Mouse (Mus musculus) MEL (cell line): Measurements from ENCODE around the gene Acin1. TPM values are rescaled to one million over a fixed set of nuclear protein-coding genes. Genes with fewer than 3 reads are reported as not detected.

ENCODE experiments used
- DNase-seq: peaks from one replicate; pipeline ENCODE4 v3.0.0; 2011; ENCODE audit warnings: low read depth, low spot score
- H3K27ac ChIP-seq: 2 replicates; pipeline ENCODE4 v1.5.1; 2012; ENCODE audit warnings: low read depth, mild to moderate bottlenecking, control low read depth, low read length, moderate library complexity; ENCODE audit not compliant: control insufficient read depth
- H3K27me3 ChIP-seq, 2 experiments: fragments of 150-350 bp in 1 of 2; sonication (generic) in 1 of 2; 2 replicates each; pipeline ENCODE4 v1.6.1; 2012; ENCODE audit warnings: low read length in 2 of 2, mild to moderate bottlenecking in 2 of 2, improper control_type of control experiment in 1 of 2, moderate library complexity in 1 of 2; ENCODE audit not compliant: insufficient read depth in 2 of 2, control insufficient read depth in 1 of 2
- H3K36me3 ChIP-seq, 2 experiments: 2 replicates each; pipeline ENCODE4 v1.6.1; 2012 to 2014; ENCODE audit warnings: low read length in 2 of 2, improper control_type of control experiment in 1 of 2, inconsistent platforms in 1 of 2, mild to moderate bottlenecking in 1 of 2; ENCODE audit not compliant: insufficient read depth in 2 of 2, control insufficient read depth in 1 of 2
- H3K4me1 ChIP-seq, 2 experiments: fragments of 150-350 bp in 1 of 2; sonication (generic) in 1 of 2; 2 replicates each; pipeline ENCODE4 v1.6.1; 2012; ENCODE audit warnings: low read length in 2 of 2, improper control_type of control experiment in 1 of 2, mild to moderate bottlenecking in 1 of 2; ENCODE audit not compliant: insufficient read depth in 2 of 2, control insufficient read depth in 1 of 2
- H3K4me3 ChIP-seq, 2 experiments: fragments of 150-350 bp in 1 of 2; sonication (generic) in 1 of 2; 2 replicates each; pipeline ENCODE4 v1.5.1; 2012; ENCODE audit warnings: low read depth in 2 of 2, low read length in 2 of 2, mild to moderate bottlenecking in 2 of 2, moderate library complexity in 2 of 2, control low read depth in 1 of 2, improper control_type of control experiment in 1 of 2; ENCODE audit not compliant: control insufficient read depth in 1 of 2, insufficient read depth in 1 of 2
- H3K79me2 ChIP-seq: 2 replicates; pipeline ENCODE4 v1.6.1; 2012; ENCODE audit warnings: mild to moderate bottlenecking, low read length, moderate library complexity; ENCODE audit not compliant: control insufficient read depth, poor library complexity, insufficient read depth
- H3K9ac ChIP-seq: 2 replicates; pipeline ENCODE4 v1.6.1; 2012; ENCODE audit warnings: low read depth, mild to moderate bottlenecking, control low read depth, low read length, moderate library complexity; ENCODE audit not compliant: control insufficient read depth, poor library complexity, severe bottlenecking
- H3K9me3 ChIP-seq: fragments of 150-350 bp; sonication (generic); replicated peaks from 2 replicates; pipeline ENCODE4 v1.6.1; 2012; ENCODE audit warnings: mild to moderate bottlenecking, low read length, improper control_type of control experiment, moderate library complexity; ENCODE audit not compliant: insufficient read depth
- BHLHE40 ChIP-seq: IDR thresholded peaks from 2 replicates; pipeline ENCODE4 v1.6.1; 2012; ENCODE audit warnings: low read depth, mild to moderate bottlenecking, inconsistent platforms, low read length, improper control_type of control experiment, borderline replicate concordance
- CHD2 ChIP-seq: IDR thresholded peaks from 2 replicates; pipeline ENCODE4 v1.6.1; 2011; ENCODE audit warnings: low read length, improper control_type of control experiment
- CTCF ChIP-seq, 3 experiments: IDR thresholded peaks in 2 of 3; conservative IDR thresholded peaks in 1 of 3; 2 replicates each; pipeline ENCODE4 v1.5.1; 2011 to 2012; ENCODE audit warnings: low read length in 3 of 3, low read depth in 2 of 3, mild to moderate bottlenecking in 2 of 3, improper control_type of control experiment in 1 of 3, inconsistent platforms in 1 of 3, mixed read lengths in 1 of 3, moderate library complexity in 1 of 3; ENCODE audit not compliant: control insufficient read depth in 1 of 3, insufficient read depth in 1 of 3, poor library complexity in 1 of 3, severe bottlenecking in 1 of 3
- E2F4 ChIP-seq: IDR thresholded peaks from 2 replicates; pipeline ENCODE4 v1.6.1; 2011; ENCODE audit warnings: low read depth, low read length, improper control_type of control experiment, borderline replicate concordance
- ELF1 ChIP-seq: IDR thresholded peaks from 2 replicates; pipeline ENCODE4 v1.6.1; 2014; ENCODE audit warnings: low read depth, mild to moderate bottlenecking, inconsistent platforms, low read length, improper control_type of control experiment, moderate library complexity
- EP300 ChIP-seq, 2 experiments: IDR thresholded peaks; 2 replicates each; pipeline ENCODE4 v1.6.1; 2011; ENCODE audit warnings: improper control_type of control experiment in 2 of 2, low read length in 2 of 2, low read depth in 1 of 2, mild to moderate bottlenecking in 1 of 2
- ETS1 ChIP-seq: IDR thresholded peaks from 2 replicates; pipeline ENCODE4 v1.6.1; 2012; ENCODE audit warnings: low read depth, mild to moderate bottlenecking, inconsistent platforms, low read length, improper control_type of control experiment, moderate library complexity
- GATA1 ChIP-seq: IDR thresholded peaks from 2 replicates; pipeline ENCODE4 v1.6.1; 2011; ENCODE audit warnings: low read depth, low read length, improper control_type of control experiment
- HCFC1 ChIP-seq: IDR thresholded peaks from 2 replicates; pipeline ENCODE4 v1.6.1; 2012; ENCODE audit warnings: low read depth, mild to moderate bottlenecking, inconsistent platforms, low read length, improper control_type of control experiment, moderate library complexity
- JUND ChIP-seq: IDR thresholded peaks from 2 replicates; pipeline ENCODE4 v1.6.1; 2011; ENCODE audit warnings: low read depth, mild to moderate bottlenecking, improper control_type of control experiment, low read length
- MEF2A ChIP-seq: IDR thresholded peaks from 2 replicates; pipeline ENCODE4 v1.6.1; 2014; ENCODE audit warnings: low read depth, mild to moderate bottlenecking, inconsistent platforms, low read length, improper control_type of control experiment; ENCODE audit not compliant: poor library complexity, insufficient replicate concordance, severe bottlenecking; ENCODE audit errors: extremely low read depth
- MXI1 ChIP-seq: IDR thresholded peaks from 2 replicates; pipeline ENCODE4 v1.6.1; 2011; ENCODE audit warnings: mild to moderate bottlenecking, low read depth, low read length, improper control_type of control experiment
- MYC ChIP-seq: IDR thresholded peaks from 2 replicates; pipeline ENCODE4 v1.6.1; 2011; ENCODE audit warnings: low read depth, mild to moderate bottlenecking, low read length, improper control_type of control experiment, moderate library complexity
- NRF1 ChIP-seq: IDR thresholded peaks from 2 replicates; pipeline ENCODE4 v1.6.1; 2014; ENCODE audit warnings: low read depth, mild to moderate bottlenecking, inconsistent platforms, low read length, improper control_type of control experiment, moderate library complexity; ENCODE audit not compliant: poor library complexity, insufficient read depth, severe bottlenecking
- POLR2A ChIP-seq, 2 experiments: IDR thresholded peaks; 2 replicates each; pipeline ENCODE4 v1.6.1; 2011 to 2012; ENCODE audit warnings: low read length in 2 of 2, mild to moderate bottlenecking in 2 of 2, control low read depth in 1 of 2, improper control_type of control experiment in 1 of 2, low read depth in 1 of 2, moderate library complexity in 1 of 2; ENCODE audit not compliant: control insufficient read depth in 1 of 2, insufficient read depth in 1 of 2, poor library complexity in 1 of 2
- POLR2AphosphoS2 ChIP-seq: IDR thresholded peaks from 2 replicates; pipeline ENCODE4 v1.6.1; 2011; ENCODE audit warnings: low read length, improper control_type of control experiment
- POLR2AphosphoS5 ChIP-seq: IDR thresholded peaks from 2 replicates; pipeline ENCODE4 v1.6.1; 2012; ENCODE audit warnings: low read depth, borderline replicate concordance, mild to moderate bottlenecking, inconsistent platforms, low read length, moderate library complexity, mixed read lengths
- RAD21 ChIP-seq: IDR thresholded peaks from 2 replicates; pipeline ENCODE4 v1.6.1; 2011; ENCODE audit warnings: mild to moderate bottlenecking, low read depth, low read length, improper control_type of control experiment
- RCOR1 ChIP-seq: IDR thresholded peaks from 2 replicates; pipeline ENCODE4 v1.6.1; 2012; ENCODE audit warnings: low read depth, mild to moderate bottlenecking, inconsistent platforms, low read length, improper control_type of control experiment
- SIN3A ChIP-seq: IDR thresholded peaks from 2 replicates; pipeline ENCODE4 v1.6.1; 2012; ENCODE audit warnings: low read length, improper control_type of control experiment, inconsistent platforms
- SMC3 ChIP-seq: IDR thresholded peaks from 2 replicates; pipeline ENCODE4 v1.6.1; 2011; ENCODE audit warnings: low read depth, low read length, improper control_type of control experiment
- TAL1 ChIP-seq: IDR thresholded peaks from 2 replicates; pipeline ENCODE4 v1.6.1; 2012; ENCODE audit warnings: mild to moderate bottlenecking, inconsistent platforms, low read length, moderate library complexity, mixed read lengths
- TBP ChIP-seq: IDR thresholded peaks from 2 replicates; pipeline ENCODE4 v1.8.0; 2011; ENCODE audit warnings: low read depth, low read length, improper control_type of control experiment
- TCF12 ChIP-seq: IDR thresholded peaks from 2 replicates; pipeline ENCODE4 v1.6.1; 2014; ENCODE audit warnings: low read depth, mild to moderate bottlenecking, inconsistent platforms, low read length, improper control_type of control experiment, moderate library complexity
- USF1 ChIP-seq: IDR thresholded peaks from 2 replicates; pipeline ENCODE4 v1.6.1; 2014; ENCODE audit warnings: low read depth, mild to moderate bottlenecking, inconsistent platforms, low read length, improper control_type of control experiment, moderate library complexity
- ZNF384 ChIP-seq: IDR thresholded peaks from 2 replicates; pipeline ENCODE4 v1.6.1; 2012; ENCODE audit warnings: low read depth, mild to moderate bottlenecking, inconsistent platforms, low read length, improper control_type of control experiment
- polyA plus RNA-seq, 2 experiments: library from polyadenylated mRNA; stranded (reverse) in 1 of 2; unstranded in 1 of 2; fragments of >175 nt in 1 of 2; fragments of >200 nt in 1 of 2; gene quantifications; 2 replicates each; pipeline versions ENCODE4 v1.2.1 to v1.2.4; 2012; ENCODE audit warnings: low replicate concordance in 2 of 2, low read depth in 1 of 2; ENCODE audit not compliant: insufficient read length in 2 of 2, insufficient read depth in 1 of 2, missing spikeins in 1 of 2
- total RNA-seq: library from RNA; depleted of rRNA; stranded (reverse); fragments of 300-350 nt; gene quantifications from 2 replicates; pipeline ENCODE4 v1.2.3, GENCODE M21; 2012; rRNA removed

Acin1 gene
- total and polyA plus RNA-seq, 3 experiments, result 103 to 248 (median 115) TPM

GRCm38 (mm10) chr14:54592319-54592934, 94.3 kb downstream of the Acin1 start:
- no peaks in the 10 kb centered on the region for H3K9me3 ChIP-seq
- peak overlapping the region in 1 of 2 experiments; percentile 21; a peak in 1 of 4 replicates for H3K4me3 ChIP-seq
- peaks cover 0 to 12% of the 10 kb centered on the region in 2 experiments; a peak in 2 of 4 replicates for H3K36me3 ChIP-seq
- peaks cover 10 to 23% of the 10 kb centered on the region in 2 experiments for H3K4me1 ChIP-seq
- H3K27me3 ChIP-seq, result no peaks in the 10 kb centered on the region
- TF ChIP-seq POLR2AphosphoS5, result no peak
- TF ChIP-seq BHLHE40, result peak; percentile 64; the same call in 1 of the 2 replicates
- TF ChIP-seq TAL1, result peak; percentile 69
- no peak for TF ChIP-seq JUND
- TF ChIP-seq SIN3A, result 0 out of 2 replicates have a peak, but pooled peaks have one; percentile 39
- TF ChIP-seq CTCF (IDR thresholded peaks at IDR 0.05 in 2 of 3, conservative IDR thresholded peaks at IDR 0.05 in 1 of 3; ENCODE audit: control insufficient read depth in 1 of 3, insufficient read depth in 1 of 3, low read depth in 2 of 3, low read length in 3 of 3, poor library complexity in 1 of 3, severe bottlenecking in 1 of 3), result no peak
- TF ChIP-seq POLR2A (IDR thresholded peaks at IDR 0.05; ENCODE audit: control insufficient read depth in 1 of 2, insufficient read depth in 1 of 2, low read depth in 1 of 2, low read length in 2 of 2, poor library complexity in 1 of 2), result no peak
- peak; percentile 82 for TF ChIP-seq GATA1
- no peak for TF ChIP-seq USF1
- no peak for TF ChIP-seq POLR2AphosphoS2
- TF ChIP-seq HCFC1, result 0 out of 2 replicates have a peak, but pooled peaks have one; percentile 16
- TF ChIP-seq ELF1, result no peak
- TF ChIP-seq TBP, result no peak; the same call in 1 of the 2 replicates
- no peak for TF ChIP-seq CHD2
- TF ChIP-seq MEF2A, result no peak
- no peak for TF ChIP-seq SMC3
- peak; percentile 37; the same call in 1 of the 2 replicates for TF ChIP-seq RCOR1
- peak; percentile 80 for TF ChIP-seq TCF12
- no peak for TF ChIP-seq NRF1
- TF ChIP-seq RAD21, result no peak
- TF ChIP-seq MXI1, result no peak
- TF ChIP-seq EP300 (IDR thresholded peaks at IDR 0.05; ENCODE audit: low read depth in 1 of 2, low read length in 2 of 2), result peak; percentile 62 to 86
- no peak for TF ChIP-seq ZNF384
- no peak for TF ChIP-seq MYC
- TF ChIP-seq ETS1, result peak; percentile 72
- no peak for TF ChIP-seq E2F4
- H3K9ac ChIP-seq, result peak overlapping the region; percentile 0
- H3K79me2 ChIP-seq, result no peaks in the 10 kb centered on the region
- peak overlapping the region; percentile 25 for H3K27ac ChIP-seq
- peak; percentile 87 for DNase-seq

Other genes starting within 250 kb of the Acin1 start
- gene Lrp10, start 222.8 kb downstream of the Acin1 start, total RNA-seq, result 53.6 and 55.4 TPM in 2 replicates
- 100 to 1,000 TPM in 1 of 2 experiments, not detected in 1; 110 TPM for gene Lrp10, start 222.8 kb downstream of the Acin1 start, polyA plus RNA-seq
- gene Rem2, start 210.8 kb downstream of the Acin1 start, total RNA-seq, result 28.6 and 38.8 TPM in 2 replicates
- 1 to 10 TPM in 1 of 2 experiments, not detected in 1; 4.8 TPM for gene Rem2, start 210.8 kb downstream of the Acin1 start, polyA plus RNA-seq
- gene Prmt5, start 169.4 kb downstream of the Acin1 start, total RNA-seq, result 170 and 192 TPM in 2 replicates
- 100 to 1,000 TPM in 1 of 2 experiments, not detected in 1; 167 TPM for gene Prmt5, start 169.4 kb downstream of the Acin1 start, polyA plus RNA-seq
- gene Haus4, start 132.3 kb downstream of the Acin1 start, total RNA-seq, result 39.2 and 47.5 TPM in 2 replicates
- gene Haus4, start 132.3 kb downstream of the Acin1 start, polyA plus RNA-seq, result 10 to 100 TPM in 1 of 2 experiments, not detected in 1; 73.4 TPM
- 0.07 and 0.08 TPM in 2 replicates for gene Ajuba, start 109.4 kb downstream of the Acin1 start, total RNA-seq
- under 1 TPM in 1 of 2 experiments, not detected in 1; 0.08 TPM for gene Ajuba, start 109.4 kb downstream of the Acin1 start, polyA plus RNA-seq
- 1.9 and 2.1 TPM in 2 replicates for gene 4931414P19Rik, start 80.9 kb downstream of the Acin1 start, total RNA-seq
- gene 4931414P19Rik, start 80.9 kb downstream of the Acin1 start, polyA plus RNA-seq, result 1 to 10 TPM in 1 of 2 experiments, not detected in 1; 4.8 TPM
- 305 and 327 TPM in 2 replicates for gene Psmb5, start 68.9 kb downstream of the Acin1 start, total RNA-seq
- gene Psmb5, start 68.9 kb downstream of the Acin1 start, polyA plus RNA-seq, result 100 to 1,000 TPM; 318 to 546 TPM
- not detected in 2 replicates for gene Psmb11, start 65.5 kb downstream of the Acin1 start, total RNA-seq
- under 1 TPM in 1 of 2 experiments, not detected in 1; 0.06 TPM for gene Psmb11, start 65.5 kb downstream of the Acin1 start, polyA plus RNA-seq
- gene Gm17606, start 46.0 kb downstream of the Acin1 start, total RNA-seq, result not detected in 2 replicates
- under 1 TPM in 1 of 2 experiments, not detected in 1; 0.99 TPM for gene Gm17606, start 46.0 kb downstream of the Acin1 start, polyA plus RNA-seq
- gene Cdh24, start 45.6 kb downstream of the Acin1 start, total RNA-seq, result 0.89 and 0.92 TPM in 2 replicates
- 1 to 10 TPM in 1 of 2 experiments, not detected in 1; 5.8 TPM for gene Cdh24, start 45.6 kb downstream of the Acin1 start, polyA plus RNA-seq
- gene 1700123O20Rik, start 715 bp downstream of the Acin1 start, total RNA-seq, result 44.2 and 47.0 TPM in 2 replicates
- 10 to 100 TPM in 1 of 2 experiments, not detected in 1; 72.8 TPM for gene 1700123O20Rik, start 715 bp downstream of the Acin1 start, polyA plus RNA-seq
- not detected in 2 replicates for gene Gm29776, start 11.9 kb upstream of the Acin1 start, total RNA-seq
- not detected for gene Gm29776, start 11.9 kb upstream of the Acin1 start, polyA plus RNA-seq
- not detected in 2 replicates for gene Cebpe, start 25.2 kb upstream of the Acin1 start, total RNA-seq
- gene Cebpe, start 25.2 kb upstream of the Acin1 start, polyA plus RNA-seq, result under 1 TPM in 1 of 2 experiments, not detected in 1; 0.32 TPM
- 0.07 and 0.08 TPM in 2 replicates for gene Slc7a8, start 95.0 kb upstream of the Acin1 start, total RNA-seq
- under 1 TPM in 1 of 2 experiments, not detected in 1; 0.29 TPM for gene Slc7a8, start 95.0 kb upstream of the Acin1 start, polyA plus RNA-seq
- not detected in 2 replicates for gene Rnf212b, start 127.2 kb upstream of the Acin1 start, total RNA-seq
- not detected for gene Rnf212b, start 127.2 kb upstream of the Acin1 start, polyA plus RNA-seq
- 4.7 and 4.9 TPM in 2 replicates for gene Homez, start 184.0 kb upstream of the Acin1 start, total RNA-seq
- gene Homez, start 184.0 kb upstream of the Acin1 start, polyA plus RNA-seq, result 1 to 10 TPM in 1 of 2 experiments, not detected in 1; 8.5 TPM
- 0.56 and 0.73 TPM in 2 replicates for gene Ppp1r3e, start 190.6 kb upstream of the Acin1 start, total RNA-seq
- 1 to 10 TPM in 1 of 2 experiments, not detected in 1; 1.2 TPM for gene Ppp1r3e, start 190.6 kb upstream of the Acin1 start, polyA plus RNA-seq
- 10.5 and 12.5 TPM in 2 replicates for gene Bcl2l2, start 196.4 kb upstream of the Acin1 start, total RNA-seq
- 10 to 100 TPM in 1 of 2 experiments, not detected in 1; 18.8 TPM for gene Bcl2l2, start 196.4 kb upstream of the Acin1 start, polyA plus RNA-seq
- 0.58 and 0.88 TPM in 2 replicates for gene Gm20521, start 196.5 kb upstream of the Acin1 start, total RNA-seq
- gene Gm20521, start 196.5 kb upstream of the Acin1 start, polyA plus RNA-seq, result 1 to 10 TPM in 1 of 2 experiments, not detected in 1; 3.4 TPM
- 82.3 and 85.8 TPM in 2 replicates for gene Pabpn1, start 205.6 kb upstream of the Acin1 start, total RNA-seq
- 100 to 1,000 TPM in 1 of 2 experiments, not detected in 1; 393 TPM for gene Pabpn1, start 205.6 kb upstream of the Acin1 start, polyA plus RNA-seq
- gene Slc22a17, start 226.2 kb upstream of the Acin1 start, total RNA-seq, result 0.13 and 0.31 TPM in 2 replicates
- gene Slc22a17, start 226.2 kb upstream of the Acin1 start, polyA plus RNA-seq, result 1 to 10 TPM in 1 of 2 experiments, not detected in 1; 1.1 TPM
- not detected in 2 replicates for gene Efs, start 239.2 kb upstream of the Acin1 start, total RNA-seq
- not detected for gene Efs, start 239.2 kb upstream of the Acin1 start, polyA plus RNA-seq
- not detected in 2 replicates for gene Il25, start 245.8 kb upstream of the Acin1 start, total RNA-seq
- not detected for gene Il25, start 245.8 kb upstream of the Acin1 start, polyA plus RNA-seq
- gene Cmtm5, start 249.3 kb upstream of the Acin1 start, total RNA-seq, result not detected in 2 replicates
- not detected for gene Cmtm5, start 249.3 kb upstream of the Acin1 start, polyA plus RNA-seq